Mouse (Mus musculus) E14TG2a.4 (cell line): ENCODE measurements around the gene Ube2l6.

ENCODE experiments used
- CTCF ChIP-seq: conservative IDR thresholded peaks from 2 replicates; pipeline ENCODE4 v1.5.1; 2014; ENCODE audit warnings: low read length
- NANOG ChIP-seq: IDR thresholded peaks from 2 replicates; pipeline ENCODE4 v1.6.1; 2014; ENCODE audit warnings: borderline replicate concordance, low read length, mixed read lengths

- no peak for TF ChIP-seq CTCF
- no peak for TF ChIP-seq NANOG
Observed at GRCm38 (mm10) chr2:84838993-84839980, 40.7 kb downstream of the Ube2l6 start.
